Mouse (Mus musculus) kidney, postnatal 14 days (tissue): ENCODE measurements around the gene Zrsr1.

Experiments
- DNase-seq: peaks from one replicate; pipeline ENCODE4 v3.0.0; 2022; ENCODE audit warnings: mixed read lengths

Gene Zrsr1

GRCm38 (mm10) chr11:22973599-22973998 lies 1.8 kb downstream of the Zrsr1 start:
- DNase-seq: no peak

GRCm38 (mm10) chr11:22978215-22978614 lies 6.4 kb downstream of the Zrsr1 start:
- DNase-seq: no peak

GRCm38 (mm10) chr11:22978711-22979110 lies 6.9 kb downstream of the Zrsr1 start:
- no peak for DNase-seq

- DNase-seq: no peak
These were observed 7.4 kb downstream of the Zrsr1 start for GRCm38 (mm10) chr11:22979221-22979620.

- no peak for DNase-seq
These were observed 9.2 kb downstream of the Zrsr1 start for GRCm38 (mm10) chr11:22981041-22981440.

GRCm38 (mm10) chr11:22981543-22981950 lies 9.7 kb downstream of the Zrsr1 start:
- DNase-seq: no peak

GRCm38 (mm10) chr11:22981984-22982757 lies 10.4 kb downstream of the Zrsr1 start, which contains the start of the genes Gm28048 and Commd1:
TSS of gene Gm28048 (minus strand) at chr11:22982090.
TSS of gene Commd1 (minus strand) at chr11:22982382.
- peak; percentile 97 for DNase-seq

GRCm38 (mm10) chr11:22982846-22983245 lies 11.0 kb downstream of the Zrsr1 start:
- no peak for DNase-seq

- DNase-seq: no peak
These were observed 13.7 kb downstream of the Zrsr1 start for GRCm38 (mm10) chr11:22985510-22985909.

- peak; percentile 55 for DNase-seq
These were observed 15.6 kb downstream of the Zrsr1 start for GRCm38 (mm10) chr11:22987357-22987756.

GRCm38 (mm10) chr11:22989786-22990185 lies 18.0 kb downstream of the Zrsr1 start:
- no peak for DNase-seq

GRCm38 (mm10) chr11:22990393-22991126 lies 18.8 kb downstream of the Zrsr1 start, which contains the start of gene Cct4:
TSS of gene Cct4 (plus strand) at chr11:22990519.
- peak; percentile 96 for DNase-seq

- DNase-seq: no peak
These were observed 19.5 kb downstream of the Zrsr1 start for GRCm38 (mm10) chr11:22991218-22991835.

- DNase-seq: no peak
These were observed 22.5 kb downstream of the Zrsr1 start for GRCm38 (mm10) chr11:22994271-22994670.

- no peak for DNase-seq
These were observed 23.7 kb downstream of the Zrsr1 start for GRCm38 (mm10) chr11:22995461-22995860.

- no peak for DNase-seq
These were observed 26.5 kb downstream of the Zrsr1 start for GRCm38 (mm10) chr11:22998308-22998707.

GRCm38 (mm10) chr11:23005276-23005675 lies 33.5 kb downstream of the Zrsr1 start:
- no peak for DNase-seq

GRCm38 (mm10) chr11:23007166-23007480 lies 35.3 kb downstream of the Zrsr1 start:
- no peak for DNase-seq

- peak; percentile 90 for DNase-seq
These were observed 35.8 kb downstream of the Zrsr1 start, which contains the start of gene Fam161a for GRCm38 (mm10) chr11:23007481-23008180. TSS of gene Fam161a (plus strand) at chr11:23007531.

GRCm38 (mm10) chr11:23008181-23008823 lies 36.5 kb downstream of the Zrsr1 start:
- peak; percentile 92 for DNase-seq

GRCm38 (mm10) chr11:23008824-23009200 lies 37.0 kb downstream of the Zrsr1 start:
- no peak for DNase-seq

- DNase-seq: no peak
These were observed 41.3 kb downstream of the Zrsr1 start for GRCm38 (mm10) chr11:23013096-23013495.
